Mouse (Mus musculus): ENCODE measurements around the gene Mif4gd.

The Mif4gd gene

GRCm38 (mm10) chr11:115632862-115633261 is 20.1 kb upstream of the Mif4gd start:
- no peak for DNase-seq (ENCODE audit: inconsistent ontology term)

- DNase-seq (ENCODE audit: inconsistent ontology term) = no peak
Measured at GRCm38 (mm10) chr11:115632247-115632646, 19.5 kb upstream of the Mif4gd start.

- DNase-seq (ENCODE audit: inconsistent ontology term) = no peak
Measured at GRCm38 (mm10) chr11:115631505-115631890, 18.7 kb upstream of the Mif4gd start.

- peak; percentile 18 for DNase-seq (ENCODE audit: inconsistent ontology term)
Measured at GRCm38 (mm10) chr11:115630532-115631504, 18.0 kb upstream of the Mif4gd start.

GRCm38 (mm10) chr11:115629734-115630531 is 17.2 kb upstream of the Mif4gd start:
- no peak for DNase-seq (ENCODE audit: inconsistent ontology term)

GRCm38 (mm10) chr11:115628465-115629101 is 15.8 kb upstream of the Mif4gd start:
- no peak for DNase-seq (ENCODE audit: inconsistent ontology term)

GRCm38 (mm10) chr11:115627705-115628464 is 15.1 kb upstream of the Mif4gd start, which contains the start of gene Slc25a19:
Gene Slc25a19 (minus strand): TSS chr11:115628295.
- DNase-seq (ENCODE audit: inconsistent ontology term) = peak; percentile 99

GRCm38 (mm10) chr11:115626824-115627616 is 14.3 kb upstream of the Mif4gd start:
- DNase-seq (ENCODE audit: inconsistent ontology term) = no peak

- DNase-seq (ENCODE audit: inconsistent ontology term) = no peak
Measured at GRCm38 (mm10) chr11:115625877-115626276, 13.1 kb upstream of the Mif4gd start.

- no peak for DNase-seq (ENCODE audit: inconsistent ontology term)
Measured at GRCm38 (mm10) chr11:115623487-115624070, 10.8 kb upstream of the Mif4gd start.

- no peak for DNase-seq (ENCODE audit: inconsistent ontology term)
Measured at GRCm38 (mm10) chr11:115619949-115620348, 7.2 kb upstream of the Mif4gd start.

- no peak for DNase-seq (ENCODE audit: inconsistent ontology term)
Measured at GRCm38 (mm10) chr11:115618732-115619516, 6.2 kb upstream of the Mif4gd start.

GRCm38 (mm10) chr11:115618001-115618400 is 5.2 kb upstream of the Mif4gd start:
- no peak for DNase-seq (ENCODE audit: inconsistent ontology term)

- no peak for DNase-seq (ENCODE audit: inconsistent ontology term)
Measured at GRCm38 (mm10) chr11:115616893-115617292, 4.1 kb upstream of the Mif4gd start.

- DNase-seq (ENCODE audit: inconsistent ontology term) = no peak
Measured at GRCm38 (mm10) chr11:115616371-115616770, 3.6 kb upstream of the Mif4gd start.

- DNase-seq (ENCODE audit: inconsistent ontology term) = no peak
Measured at GRCm38 (mm10) chr11:115615875-115616274, 3.1 kb upstream of the Mif4gd start.

GRCm38 (mm10) chr11:115615108-115615825 is 2.5 kb upstream of the Mif4gd start:
- peak; percentile 28 for DNase-seq (ENCODE audit: inconsistent ontology term)

GRCm38 (mm10) chr11:115614346-115615107 is 1.8 kb upstream of the Mif4gd start:
- DNase-seq (ENCODE audit: inconsistent ontology term) = no peak
